Mouse (Mus musculus): ENCODE data around the gene Gm43518.

GRCm38 (mm10) chr5:123883891-123884290 is 43.3 kb upstream of the Gm43518 start:
- TF ChIP-seq POLR2A (IDR thresholded peaks at IDR 0.05; ENCODE audit: low read depth, low read length) (no peak), CTCF (conservative IDR thresholded peaks at IDR 0.05; ENCODE audit: insufficient read depth, insufficient read length, low read depth, low read length) (no peak)

Data from kidney, adult 2 months (tissue).